Mouse (Mus musculus) yolk sac, embryonic 10.5 days (tissue): ENCODE results near the gene C1qtnf1.

Experiments
- DNase-seq: peaks from one replicate; pipeline ENCODE4 v3.0.0-alpha.2; 2017; ENCODE audit warnings: low spot score

The C1qtnf1 gene

DNA sequence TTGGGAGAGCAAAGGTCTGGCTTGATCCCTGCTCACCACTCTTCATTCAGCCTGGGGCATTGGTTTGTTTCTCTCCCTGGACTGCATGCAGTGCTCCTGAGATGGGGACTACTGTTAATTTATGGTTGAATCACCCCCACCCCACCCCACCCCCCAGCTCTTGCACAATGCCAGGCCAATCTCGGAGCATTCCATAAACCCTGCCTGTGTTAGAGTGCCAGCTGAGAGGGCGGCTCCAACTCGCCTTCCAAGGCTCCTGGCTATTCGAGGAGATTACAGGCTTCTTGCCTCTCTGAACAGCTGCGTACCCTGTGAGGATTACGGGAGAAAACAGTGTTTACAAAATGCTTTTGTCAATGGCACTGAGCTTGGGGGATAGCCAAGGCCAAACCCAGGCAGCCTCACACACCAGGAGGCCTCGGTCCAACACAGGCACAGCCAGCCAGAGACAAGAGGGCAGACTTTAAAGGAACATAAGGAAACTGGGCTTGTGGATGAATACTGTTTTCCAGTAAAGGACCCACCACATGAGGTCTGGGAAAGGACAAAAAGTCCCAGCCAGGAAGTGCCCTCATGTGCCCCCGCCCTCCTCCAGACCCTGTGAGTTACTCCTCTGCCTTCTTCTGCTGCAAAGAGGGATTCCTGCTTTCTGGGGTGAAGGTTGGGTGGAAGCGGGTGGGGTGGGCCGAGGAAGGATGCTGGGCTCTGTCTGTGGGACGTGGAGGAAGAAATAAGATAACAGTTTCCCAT is 10.8 kb downstream of the C1qtnf1 start:
- DNase-seq, result no peak

DNA sequence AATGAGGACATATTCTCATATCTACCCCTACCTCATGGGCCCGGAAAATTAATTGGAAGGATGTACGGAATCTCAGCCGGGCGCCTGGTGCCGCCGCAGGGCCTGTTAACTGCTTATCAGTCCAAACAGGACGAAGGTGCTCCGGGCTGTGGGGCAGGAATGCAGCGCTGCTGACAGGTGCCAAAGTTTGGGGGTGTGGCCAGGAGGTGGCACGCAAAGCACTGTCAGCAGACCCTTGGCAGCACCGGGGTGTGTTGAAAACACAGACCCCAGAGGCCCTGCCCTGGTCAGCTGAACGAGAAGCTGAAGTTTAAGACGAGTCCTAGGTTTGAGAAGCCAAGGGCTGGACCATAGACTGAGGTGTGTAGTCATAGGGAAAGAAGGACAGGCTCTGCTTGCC is 14.7 kb downstream of the C1qtnf1 start:
- no peak for DNase-seq

DNA sequence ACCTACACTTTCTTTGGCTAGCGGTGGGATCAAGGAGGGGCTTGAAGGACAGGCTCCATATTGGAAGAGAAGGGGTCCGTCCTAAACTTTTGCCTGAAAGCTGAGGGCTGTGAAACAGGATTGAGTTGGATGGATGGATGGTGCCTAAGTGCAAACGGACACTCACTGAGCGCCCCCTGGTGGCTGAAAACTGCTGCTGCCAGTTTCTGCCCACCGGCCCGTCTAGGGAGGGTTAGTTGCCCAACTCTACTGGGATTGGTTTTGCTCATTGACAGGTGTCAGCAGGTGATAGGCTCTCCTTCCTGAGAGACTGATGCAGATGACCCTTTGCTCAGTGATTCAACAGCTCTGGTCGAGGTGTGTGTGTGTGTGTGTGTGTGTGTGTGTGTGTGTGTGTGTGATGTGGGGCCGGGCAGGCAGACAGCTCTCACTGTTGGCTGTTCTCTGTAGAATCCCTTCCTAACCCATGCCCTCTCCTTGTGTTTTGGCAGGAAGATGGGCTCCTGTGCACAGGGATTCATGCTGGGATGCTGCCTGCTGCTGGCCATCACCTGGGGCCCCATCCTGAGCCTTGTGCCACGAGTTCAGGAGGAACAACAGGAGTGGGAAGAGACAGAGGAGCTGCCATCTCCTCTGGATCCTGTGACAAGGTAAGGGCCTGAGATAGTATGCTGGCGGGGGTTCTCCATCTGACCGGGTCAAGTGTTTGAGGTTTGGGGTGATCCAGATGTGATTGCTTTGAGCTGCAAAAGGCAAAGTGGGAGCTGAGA is 15.4 kb downstream of the C1qtnf1 start:
- DNase-seq, result no peak

DNA sequence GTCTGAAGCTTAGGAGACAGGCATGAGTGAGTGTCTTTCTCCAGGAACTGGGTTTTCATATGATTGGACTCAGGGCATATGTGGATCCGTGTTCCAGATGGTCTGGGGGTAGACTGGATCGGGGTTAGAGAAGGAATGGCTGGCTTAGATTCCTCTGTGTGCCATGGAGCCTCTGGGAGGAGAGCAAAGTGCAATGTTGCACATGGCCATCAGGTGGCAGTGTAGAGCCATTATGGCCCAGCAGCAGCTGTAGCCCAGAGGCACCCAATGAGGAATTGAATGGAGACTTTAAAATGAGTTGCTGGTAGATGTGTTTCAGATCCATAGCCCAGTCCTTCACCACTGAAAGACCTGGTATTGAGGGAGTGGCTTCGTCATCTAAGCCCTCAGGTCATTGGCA is 17.8 kb downstream of the C1qtnf1 start:
- no peak for DNase-seq

DNA sequence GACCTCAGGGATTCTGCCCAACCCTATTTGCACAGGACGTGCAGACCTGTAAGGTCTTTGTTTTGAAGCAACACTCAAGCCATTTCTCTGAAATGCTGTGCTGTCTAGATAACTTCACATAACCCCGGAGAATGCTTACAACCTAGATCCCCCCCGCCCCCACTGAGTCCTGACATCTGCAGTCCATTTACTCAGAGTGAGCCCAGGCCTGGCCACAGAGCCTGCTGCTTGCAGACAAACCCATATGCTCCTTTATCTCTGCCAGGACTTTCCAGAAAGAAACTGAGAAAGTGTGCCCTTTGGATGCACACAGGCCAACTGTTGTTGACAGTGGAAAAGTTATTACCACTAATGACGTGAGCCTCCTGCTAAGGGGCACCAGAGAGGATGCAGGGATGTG is 19.3 kb downstream of the C1qtnf1 start:
- no peak for DNase-seq

DNA sequence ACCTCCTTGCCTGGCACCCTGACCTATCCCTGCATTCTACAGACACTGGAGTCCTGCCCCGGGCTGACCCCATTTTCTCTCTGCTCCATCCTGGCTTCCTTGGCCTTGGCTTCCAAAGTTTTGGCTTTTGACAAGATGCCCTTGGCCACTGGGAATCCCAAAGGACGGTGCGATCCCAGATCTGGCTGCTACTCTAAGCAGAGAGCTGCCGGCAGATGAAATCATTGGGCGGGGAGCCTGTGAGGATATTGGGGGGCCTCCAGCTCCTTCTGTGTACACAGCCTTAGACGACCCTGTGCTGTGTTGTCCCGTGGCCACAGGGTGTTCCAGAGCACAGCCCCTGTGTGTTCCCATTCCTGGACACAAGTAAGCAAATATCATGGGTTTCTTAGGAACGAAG is 20.4 kb downstream of the C1qtnf1 start:
- DNase-seq, result no peak

DNA sequence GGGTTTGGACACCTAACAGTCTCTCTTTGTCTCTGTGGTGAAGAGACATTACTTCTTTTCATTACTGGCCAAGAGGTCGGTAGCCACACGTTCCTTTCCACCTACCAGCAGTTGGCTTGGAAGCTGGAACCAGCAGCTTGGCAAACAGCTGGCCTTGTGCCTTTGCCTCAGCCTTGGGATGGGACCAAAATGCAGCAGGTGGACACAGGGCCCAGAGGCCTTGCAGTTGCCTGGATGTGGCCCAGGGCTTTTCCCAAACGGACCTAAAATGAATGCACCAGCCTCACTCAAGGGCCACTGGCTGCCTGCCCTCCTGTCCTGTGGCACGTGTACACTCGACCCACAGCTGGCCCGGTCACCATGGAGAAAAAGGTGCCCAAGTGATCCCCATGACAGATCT is 23.2 kb downstream of the C1qtnf1 start:
- no peak for DNase-seq

DNA sequence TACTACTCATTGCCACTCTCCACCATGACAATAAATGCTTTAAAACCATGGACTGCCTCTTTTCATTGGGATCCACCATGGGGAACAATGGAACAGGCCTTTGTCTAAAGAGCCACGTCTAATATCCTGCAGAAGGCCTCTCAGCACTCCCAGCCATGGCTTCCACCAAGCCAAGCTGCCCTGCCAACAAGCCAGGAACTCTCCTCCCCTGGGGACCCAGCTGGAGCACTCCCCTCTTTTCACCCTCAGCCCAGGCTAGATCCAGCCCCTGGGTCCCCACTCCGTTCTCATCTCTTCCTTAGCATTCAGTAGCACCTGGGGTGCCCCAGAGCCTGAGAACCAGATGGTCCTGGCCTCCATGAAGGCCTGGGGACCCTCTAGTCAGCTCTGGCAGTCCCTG is 25.0 kb downstream of the C1qtnf1 start:
- DNase-seq, result no peak

DNA sequence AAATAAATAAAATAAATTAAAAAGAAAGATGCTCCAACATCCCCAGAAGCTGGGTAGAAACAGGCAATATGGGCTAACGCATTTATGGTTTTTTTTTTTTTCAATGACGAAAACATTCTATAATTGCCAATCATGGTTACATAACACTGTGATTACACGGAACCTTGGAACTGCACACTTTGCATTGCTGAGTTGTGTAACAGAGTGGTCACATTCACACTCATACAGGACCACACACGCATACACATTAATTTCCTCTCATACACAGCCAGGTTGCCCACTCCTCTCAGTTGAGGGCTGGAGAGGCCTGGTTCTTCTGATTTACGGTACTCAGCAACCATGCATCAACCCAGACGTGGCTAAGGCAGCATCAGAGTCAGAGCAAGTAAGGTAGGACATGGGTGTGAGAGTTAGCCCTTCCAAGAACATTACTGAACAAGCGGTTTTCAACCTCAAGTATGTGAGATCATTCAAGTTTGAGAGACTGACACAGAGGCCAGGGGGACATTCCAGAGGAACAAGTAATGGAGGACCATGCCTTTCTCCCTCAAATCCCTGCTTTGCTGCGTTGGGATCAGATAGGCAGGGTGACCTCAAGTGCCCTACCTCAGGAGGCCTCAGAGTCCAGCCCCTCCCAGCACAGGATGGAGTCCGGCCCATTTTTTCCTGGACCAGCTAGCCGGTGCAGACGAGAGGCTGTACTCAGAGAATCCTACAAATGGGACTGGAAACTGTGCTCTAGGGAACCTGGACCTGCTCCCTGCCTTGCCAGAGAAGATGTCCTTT is 26.1 kb downstream of the C1qtnf1 start:
- no peak for DNase-seq

DNA sequence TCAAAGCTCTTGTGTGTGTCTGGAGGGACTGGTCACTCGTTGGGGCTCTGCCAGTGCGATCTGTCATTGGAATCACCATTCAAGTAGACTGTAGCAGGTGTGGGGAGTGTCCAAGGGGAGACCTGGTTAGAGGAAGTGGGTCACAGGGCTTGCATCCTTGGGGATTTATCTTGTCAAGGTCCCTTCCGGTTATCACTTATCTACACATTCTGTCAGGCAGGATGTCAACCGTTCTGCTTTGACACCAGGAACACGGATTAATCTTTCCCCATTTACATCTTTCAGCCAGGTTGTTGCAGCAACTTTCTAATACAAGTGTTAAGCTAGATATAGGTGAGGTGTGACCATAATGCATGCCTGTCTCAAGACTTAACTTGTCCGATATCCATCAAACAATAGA is 27.8 kb downstream of the C1qtnf1 start:
- DNase-seq, result no peak

DNA sequence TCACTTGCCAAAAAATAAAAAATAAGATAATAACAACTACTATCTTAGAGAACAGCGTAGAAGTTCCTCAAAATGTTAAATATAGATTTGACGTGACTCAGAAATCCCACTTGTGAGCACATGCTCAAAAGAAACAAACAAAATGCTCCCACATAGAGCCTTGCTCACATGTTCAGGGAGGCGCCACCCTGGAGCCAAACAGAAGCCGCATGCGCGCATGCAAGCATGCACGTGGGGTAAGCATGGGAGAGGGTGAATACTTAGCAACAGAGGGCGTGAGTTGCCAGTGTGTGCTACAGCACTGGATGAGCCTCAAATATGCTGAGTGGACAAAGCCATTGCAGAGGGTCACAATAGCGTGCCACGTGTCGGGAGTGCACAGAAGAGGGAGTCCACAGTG is 28.9 kb downstream of the C1qtnf1 start:
- no peak for DNase-seq

DNA sequence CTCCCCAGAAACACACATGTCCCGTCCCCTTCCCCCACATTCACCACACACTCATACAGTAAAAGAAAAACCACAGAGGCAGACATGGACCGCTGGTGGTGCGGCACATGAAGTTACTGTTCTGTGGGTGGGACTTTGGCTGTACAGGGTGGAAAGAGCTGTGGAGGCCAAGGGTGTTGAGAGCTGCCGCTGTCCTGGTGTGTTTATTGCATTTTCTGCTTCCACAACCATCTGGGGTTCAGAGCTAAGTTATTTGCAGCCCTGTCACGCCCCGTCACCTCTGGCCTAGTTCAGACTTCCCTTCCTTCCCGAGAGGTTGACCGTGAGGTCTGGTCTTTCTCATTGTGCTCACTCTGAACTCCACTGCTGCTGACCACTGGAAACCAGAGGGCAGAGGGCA is 31.0 kb downstream of the C1qtnf1 start:
- DNase-seq, result peak; percentile 71

DNA sequence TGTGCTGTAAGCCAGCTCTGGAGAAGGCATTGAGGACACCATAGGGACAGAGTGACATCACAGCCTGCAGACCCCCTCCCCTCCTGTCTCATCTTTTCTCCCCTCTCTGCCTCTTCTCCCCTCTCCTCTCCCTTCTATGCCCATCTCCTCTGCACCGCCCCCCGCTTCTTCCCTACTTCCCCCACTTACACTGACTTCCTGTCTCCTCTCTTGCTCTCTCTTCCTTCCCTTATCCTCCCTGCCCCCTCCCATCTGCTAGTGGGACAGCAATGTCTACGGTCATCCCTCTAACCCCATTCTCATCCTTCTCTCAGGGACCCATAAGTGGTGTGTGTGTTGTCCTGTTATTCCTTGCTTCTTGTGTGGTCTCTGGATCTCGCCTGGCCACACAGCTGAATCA is 31.5 kb downstream of the C1qtnf1 start:
- DNase-seq, result no peak

DNA sequence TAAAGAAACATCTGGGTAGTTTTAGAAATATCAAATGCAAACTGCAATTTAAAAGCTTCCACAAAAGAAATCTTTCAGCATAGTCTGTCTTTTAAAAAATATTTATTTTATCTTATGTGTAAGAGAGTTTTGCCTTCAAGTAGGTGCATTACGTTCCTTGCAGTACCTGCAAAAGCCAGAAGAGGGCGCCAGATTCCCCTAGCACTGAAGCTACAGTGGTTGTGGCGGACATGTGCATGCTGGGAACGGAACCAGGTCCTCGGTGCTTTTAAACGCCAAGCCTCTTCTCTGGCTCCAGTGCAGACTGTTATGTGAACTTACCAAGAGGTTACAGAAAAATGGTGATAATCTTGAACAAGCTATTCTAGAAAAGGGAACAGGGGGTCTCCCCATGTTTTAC is 32.3 kb downstream of the C1qtnf1 start:
- no peak for DNase-seq

DNA sequence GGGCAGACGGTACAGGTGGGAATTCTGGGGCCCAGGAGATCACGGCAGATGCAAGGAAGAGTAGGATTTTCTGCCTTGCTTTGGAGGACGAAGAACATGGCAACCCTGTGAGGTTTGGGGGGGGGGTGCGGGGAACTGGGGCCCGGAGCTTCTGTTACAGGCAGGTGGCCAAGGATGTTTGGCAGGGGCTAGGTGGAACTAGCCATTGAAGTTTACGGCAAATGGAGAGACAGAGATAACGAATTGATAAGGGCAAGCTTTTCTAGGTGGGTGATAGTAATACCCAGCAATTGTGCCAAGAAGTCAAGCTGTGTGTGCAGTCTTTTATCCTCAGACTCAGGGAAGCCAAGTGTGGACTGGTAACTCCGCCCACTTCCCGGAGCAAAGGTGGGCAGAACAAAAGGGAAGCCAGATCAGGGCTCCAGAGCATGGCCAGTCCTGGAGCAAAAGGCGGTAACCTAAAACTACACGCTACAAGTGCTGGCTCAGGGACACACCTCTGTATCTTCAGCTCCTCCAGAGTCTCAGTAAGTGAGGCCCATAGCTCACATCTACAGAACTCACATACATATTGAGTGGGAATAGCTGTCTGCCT is 39.5 kb downstream of the C1qtnf1 start:
- DNase-seq, result no peak

DNA sequence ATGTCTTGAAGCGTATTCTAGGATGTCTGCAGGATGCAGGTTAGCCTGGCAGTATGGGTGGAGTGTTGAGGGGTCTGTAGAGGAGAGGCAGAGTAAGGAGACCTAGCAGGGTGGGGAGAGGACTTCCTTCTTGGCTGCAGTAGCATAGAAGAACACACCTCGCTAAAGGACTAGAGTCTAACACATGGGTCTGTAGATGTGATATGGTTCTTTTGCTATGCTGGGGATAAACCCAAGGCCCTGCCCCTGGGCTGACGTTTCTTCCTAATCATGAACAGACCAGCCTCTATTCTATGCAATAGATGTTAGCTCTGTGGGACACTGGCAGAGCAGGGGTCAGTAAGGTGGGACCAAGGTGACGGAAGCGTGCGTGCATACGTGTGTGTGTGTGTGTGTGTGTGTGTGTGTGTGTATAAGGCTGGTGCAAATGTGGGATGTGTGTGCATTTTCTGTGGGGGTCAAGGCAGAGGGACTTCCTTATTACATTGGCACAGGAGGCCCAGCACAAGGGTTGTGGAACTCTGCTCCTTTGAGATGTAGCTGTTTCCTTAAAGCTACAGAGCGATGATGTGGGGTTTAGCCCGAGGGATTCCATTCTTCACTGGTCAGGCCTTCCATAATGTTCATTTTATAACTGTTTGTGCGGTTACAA is 41.6 kb downstream of the C1qtnf1 start:
- no peak for DNase-seq

DNA sequence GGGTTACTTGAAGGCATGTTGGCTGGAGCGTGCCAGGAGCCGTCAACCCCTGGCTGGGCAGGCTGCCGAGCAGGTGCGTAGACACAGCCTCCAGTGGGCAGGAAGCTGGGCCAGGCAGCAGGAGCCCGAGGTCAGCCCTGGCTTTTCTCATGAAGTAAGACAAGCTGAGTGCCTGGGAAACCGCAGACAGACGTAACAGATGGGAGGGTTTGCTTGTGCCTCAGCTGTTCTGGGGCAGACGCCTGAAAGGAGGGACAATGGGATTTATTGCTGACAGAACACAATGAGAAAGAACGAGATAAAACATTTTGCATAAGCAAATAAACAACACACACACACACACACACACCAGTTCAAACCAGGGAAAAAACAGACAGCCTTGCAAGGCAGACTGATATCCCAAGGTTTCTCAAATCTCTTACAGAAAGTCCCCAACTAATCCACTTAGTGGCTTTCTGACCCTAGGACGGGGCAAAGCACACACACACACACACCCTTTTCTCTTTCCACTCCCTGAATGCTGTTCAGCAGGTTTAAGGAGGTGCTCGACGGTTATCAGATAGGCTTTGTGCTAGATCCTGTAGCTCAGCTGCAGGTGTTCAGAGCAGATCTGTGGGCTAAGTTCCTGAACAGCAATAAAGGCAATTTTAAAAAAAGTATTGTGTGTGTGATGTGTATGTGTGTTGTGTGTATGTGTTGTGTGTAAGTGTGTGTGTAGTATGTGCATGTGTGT is 42.4 kb downstream of the C1qtnf1 start:
- peak; percentile 38 for DNase-seq

DNA sequence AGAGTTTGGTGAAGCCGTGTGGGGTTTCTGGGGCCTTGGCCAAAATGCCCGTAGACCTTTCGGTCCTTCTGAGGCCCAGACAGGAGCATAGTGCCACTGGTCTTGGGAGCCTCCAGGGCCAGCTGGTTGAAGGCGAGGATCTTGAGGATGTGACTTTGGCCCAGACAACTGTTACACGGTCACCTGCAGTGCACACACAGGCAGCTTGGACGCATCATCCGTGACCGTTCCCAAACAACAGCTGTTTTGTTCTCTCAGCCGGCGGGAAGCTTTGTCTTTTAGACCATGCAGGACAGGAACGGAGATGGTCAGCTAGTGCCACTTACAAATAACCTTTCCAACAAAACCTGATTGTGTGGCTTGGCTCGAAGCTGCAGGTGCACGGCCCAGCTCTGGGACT is 43.7 kb downstream of the C1qtnf1 start:
- DNase-seq, result no peak

DNA sequence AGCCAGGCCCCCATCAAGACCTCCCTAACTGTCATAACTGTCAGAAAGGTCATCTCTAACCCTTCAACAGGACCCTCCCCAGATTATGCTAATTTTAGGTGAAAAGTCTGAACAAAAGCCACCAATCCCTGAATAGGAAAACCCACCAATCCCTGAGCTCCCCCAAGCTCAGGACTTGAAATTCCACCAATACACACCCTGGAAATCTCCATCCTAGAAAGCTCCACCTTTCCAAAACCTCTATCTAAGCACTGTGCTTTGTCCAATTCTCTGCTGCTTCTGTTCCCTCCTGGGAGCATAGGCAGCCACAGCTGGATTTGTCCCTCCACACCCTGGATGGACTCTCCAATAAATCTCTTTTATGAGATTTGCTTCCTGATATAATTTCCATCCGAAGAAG is 45.2 kb downstream of the C1qtnf1 start:
- DNase-seq, result no peak

DNA sequence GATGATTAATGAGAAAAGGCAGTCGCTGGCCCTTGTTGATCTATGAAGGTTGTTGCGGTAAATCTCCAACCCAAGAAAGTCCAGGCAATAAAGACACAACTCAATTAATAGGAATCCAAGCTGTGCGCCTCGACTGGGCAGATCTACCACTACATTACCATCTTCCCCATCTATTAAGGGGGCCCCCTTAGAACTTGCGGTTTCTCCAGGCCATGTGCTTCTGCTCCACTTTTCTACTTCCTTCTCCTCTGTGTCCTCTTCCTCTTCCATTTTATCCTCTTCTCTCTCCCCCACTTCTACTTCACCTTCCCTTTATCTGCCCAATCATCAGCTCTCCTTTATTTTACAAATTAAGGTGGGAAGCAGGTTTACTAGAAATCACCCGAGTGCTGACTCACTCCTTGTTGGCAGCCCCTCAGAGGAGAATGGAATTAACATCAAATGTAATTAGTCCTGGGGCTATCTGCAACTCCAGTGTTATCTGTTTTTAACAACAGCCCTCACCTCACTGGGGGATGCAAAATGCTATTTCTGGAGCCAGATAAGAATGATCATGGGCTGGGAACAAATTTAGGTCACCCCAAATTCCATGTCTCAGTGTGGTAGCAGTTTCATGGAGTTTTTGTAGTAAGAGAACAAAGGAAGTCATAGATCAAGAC is 46.0 kb downstream of the C1qtnf1 start:
- DNase-seq, result no peak
